Mouse (Mus musculus) lung, postnatal 10 days (tissue): ENCODE results near the gene Fbll1.

Experiments
- DNase-seq: peaks from one replicate; pipeline ENCODE4 v3.0.0; 2021

Gene Fbll1

GRCm38 (mm10) chr11:35782444-35782843 lies 16.2 kb downstream of the Fbll1 start:
- no peak for DNase-seq

- DNase-seq, result no peak
These were observed 18.3 kb downstream of the Fbll1 start for GRCm38 (mm10) chr11:35780336-35780735.

- no peak for DNase-seq
These were observed 22.2 kb downstream of the Fbll1 start for GRCm38 (mm10) chr11:35776452-35776851.

GRCm38 (mm10) chr11:35775606-35776005 lies 23.1 kb downstream of the Fbll1 start:
- DNase-seq, result no peak

GRCm38 (mm10) chr11:35770741-35771504 lies 27.8 kb downstream of the Fbll1 start:
- no peak for DNase-seq

- peak; percentile 81 for DNase-seq
These were observed 28.8 kb downstream of the Fbll1 start for GRCm38 (mm10) chr11:35769746-35770437.

GRCm38 (mm10) chr11:35769188-35769745 lies 29.4 kb downstream of the Fbll1 start, which contains the start of gene Pank3:
TSS of gene Pank3 (plus strand) at chr11:35769484.
- peak; percentile 99 for DNase-seq

GRCm38 (mm10) chr11:35766845-35767244 lies 31.8 kb downstream of the Fbll1 start:
- no peak for DNase-seq

GRCm38 (mm10) chr11:35760627-35761003 lies 38.1 kb downstream of the Fbll1 start:
- no peak for DNase-seq

GRCm38 (mm10) chr11:35760001-35760626 lies 38.6 kb downstream of the Fbll1 start:
- DNase-seq, result no peak

- peak; percentile 20 for DNase-seq
These were observed 42.0 kb downstream of the Fbll1 start for GRCm38 (mm10) chr11:35756411-35757303.

GRCm38 (mm10) chr11:35755546-35755945 lies 43.1 kb downstream of the Fbll1 start:
- DNase-seq, result no peak

- no peak for DNase-seq
These were observed 43.7 kb downstream of the Fbll1 start for GRCm38 (mm10) chr11:35754906-35755418.

- DNase-seq, result peak; percentile 78
These were observed 48.1 kb downstream of the Fbll1 start for GRCm38 (mm10) chr11:35750578-35750977.
